ENCODE assay signal across 10 mouse cellular contexts in the genomic region with DNA sequence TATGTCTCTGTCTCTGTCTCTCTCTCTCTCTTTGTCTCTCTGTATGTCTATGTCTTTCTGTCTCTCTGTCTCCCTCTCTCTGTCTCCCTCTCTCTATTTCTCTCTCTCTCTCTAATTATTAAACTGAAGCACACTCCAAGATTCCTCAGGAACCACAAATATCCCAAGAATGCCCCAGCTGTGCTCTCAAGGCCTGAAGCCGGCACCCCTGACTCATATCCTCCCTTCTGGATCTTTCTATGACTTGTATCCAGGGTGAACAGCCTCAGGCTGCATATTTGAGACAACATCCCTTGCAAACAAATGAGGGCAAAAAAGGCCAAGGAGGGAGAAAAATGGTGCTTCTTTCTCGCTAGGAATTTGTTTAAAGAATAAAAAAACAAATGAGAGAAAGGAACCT. TPM values are rescaled to one million over a fixed set of nuclear protein-coding genes. Genes with fewer than 3 reads are reported as not detected.
DNase-seq lines count a peak whose midpoint lies in the region; ATAC-seq and TF ChIP-seq lines count a peak whose summit lies in the region.
"Had no signal": no experiment of that assay in that cellular context is flagged by ENCODE, and none has a peak within 500 bp of the region (broad histone marks: within the 10 kb centered on the region; RNA-seq: fewer than 3 reads in every experiment).

Gene Gm10974, plus strand, starts transcription at position 2 of the 400 bp plus-strand sequence.

- H3K27me3 ChIP-seq in heart, embryonic 10.5 days (ENCODE audit: insufficient read depth, poor library complexity, severe bottlenecking): no peaks in the 10 kb centered on the region
- no peaks in the 10 kb centered on the region for H3K27me3 ChIP-seq in embryonic facial prominence, embryonic 14.5 days (replicated peaks; ENCODE audit: control insufficient read depth, insufficient read depth, low read length)
- H3K27me3 ChIP-seq in lung, embryonic 14.5 days (ENCODE audit: insufficient read depth, low read length): no peaks in the 10 kb centered on the region
- no peaks in the 10 kb centered on the region for H3K27me3 ChIP-seq in hindbrain, postnatal 0 days (ENCODE audit: insufficient read depth, low read length)
- no peaks in the 10 kb centered on the region for H3K27me3 ChIP-seq in hindbrain, embryonic 10.5 days (ENCODE audit: insufficient read depth, poor library complexity, severe bottlenecking)
- H3K27me3 ChIP-seq: limb, embryonic 12.5 days had no signal

- peaks cover 7% of the 10 kb centered on the region; the same call in 1 of the 2 replicates for H3K36me3 ChIP-seq in heart, embryonic 10.5 days
- H3K36me3 ChIP-seq in embryonic facial prominence, embryonic 14.5 days (ENCODE audit: control insufficient read depth, insufficient read depth, low read length): 0 out of 2 replicates have a peak, but pooled peaks cover 3% of the 10 kb centered on the region
- H3K36me3 ChIP-seq in lung, embryonic 14.5 days (ENCODE audit: insufficient read depth): 0 out of 2 replicates have a peak, but pooled peaks cover 3% of the 10 kb centered on the region
- H3K36me3 ChIP-seq in hindbrain, postnatal 0 days (ENCODE audit: insufficient read depth, low read length): no peaks in the 10 kb centered on the region
- H3K36me3 ChIP-seq in hindbrain, embryonic 10.5 days: no peaks in the 10 kb centered on the region
- H3K36me3 ChIP-seq: limb, embryonic 12.5 days had no signal

- H3K27ac ChIP-seq in heart, embryonic 10.5 days: no peak within 1 kb of the TSS
- H3K27ac ChIP-seq in embryonic facial prominence, embryonic 14.5 days (replicated peaks; ENCODE audit: low read depth, low read length): no peak within 1 kb of the TSS
- no peak within 1 kb of the TSS for H3K27ac ChIP-seq in lung, embryonic 14.5 days (ENCODE audit: low read depth)
- H3K27ac ChIP-seq in hindbrain, postnatal 0 days: no peak within 1 kb of the TSS
- H3K27ac ChIP-seq in hindbrain, embryonic 10.5 days: no peak within 1 kb of the TSS
- H3K27ac ChIP-seq: limb, embryonic 12.5 days had no signal

- no peak within 1 kb of the TSS for H3K4me2 ChIP-seq in embryonic facial prominence, embryonic 14.5 days (ENCODE audit: low read depth, low read length)
- no peak within 1 kb of the TSS for H3K4me2 ChIP-seq in lung, embryonic 14.5 days
- H3K4me2 ChIP-seq in hindbrain, postnatal 0 days (ENCODE audit: low read depth, low read length): no peak within 1 kb of the TSS
- H3K4me2 ChIP-seq: limb, embryonic 12.5 days had no signal

- WGBS in heart, embryonic 10.5 days: 50% methylated on average over 2 of the region's 2 CpGs
- WGBS in embryonic facial prominence, embryonic 14.5 days: 30% methylated on average over 2 of the region's 2 CpGs
- WGBS in lung, embryonic 14.5 days: 22% methylated on average over 2 of the region's 2 CpGs
- WGBS in hindbrain, postnatal 0 days: 57% methylated on average over 2 of the region's 2 CpGs
- 64% methylated on average over 2 of the region's 2 CpGs for WGBS in hindbrain, embryonic 10.5 days

- H3K4me3 ChIP-seq in heart, embryonic 10.5 days: no peak within 1 kb of the TSS
- no peak within 1 kb of the TSS for H3K4me3 ChIP-seq in embryonic facial prominence, embryonic 14.5 days (ENCODE audit: low read depth, low read length)
- H3K4me3 ChIP-seq in lung, embryonic 14.5 days (ENCODE audit: low read depth, low read length): no peak within 1 kb of the TSS
- H3K4me3 ChIP-seq in hindbrain, postnatal 0 days (ENCODE audit: low read length): no peak within 1 kb of the TSS
- H3K4me3 ChIP-seq in hindbrain, embryonic 10.5 days: no peak within 1 kb of the TSS
- H3K4me3 ChIP-seq: limb, embryonic 12.5 days had no signal

- peaks cover 14% of the 10 kb centered on the region; the same call in 1 of the 2 replicates for H3K4me1 ChIP-seq in heart, embryonic 10.5 days
- peaks cover 13% of the 10 kb centered on the region; the same call in 1 of the 2 replicates for H3K4me1 ChIP-seq in embryonic facial prominence, embryonic 14.5 days (ENCODE audit: control insufficient read depth, insufficient read depth, low read length)
- no peaks in the 10 kb centered on the region for H3K4me1 ChIP-seq in lung, embryonic 14.5 days (ENCODE audit: insufficient read depth)
- no peaks in the 10 kb centered on the region for H3K4me1 ChIP-seq in hindbrain, postnatal 0 days (ENCODE audit: insufficient read depth, low read length)
- H3K4me1 ChIP-seq in hindbrain, embryonic 10.5 days (replicated peaks): no peaks in the 10 kb centered on the region

- TF ChIP-seq CTCF in lung, embryonic 14.5 days (IDR thresholded peaks at IDR 0.05; ENCODE audit: low read depth): no peak
- no peak for TF ChIP-seq CTCF in hindbrain, postnatal 0 days (IDR thresholded peaks at IDR 0.05; ENCODE audit: low read depth)

- peak; percentile 94 for DNase-seq in heart, adult 11 months
- no peak for DNase-seq in heart, embryonic 10.5 days (ENCODE audit: low spot score)
- DNase-seq in 3T3-L1 (ENCODE audit: low read depth, low spot score): peak; percentile 98
- DNase-seq in embryonic facial prominence, embryonic 14.5 days (ENCODE audit: low spot score): peak; percentile 81
- peak; percentile 64 for DNase-seq in lung, embryonic 14.5 days
- DNase-seq in hindbrain, postnatal 0 days (ENCODE audit: low spot score): no peak
- DNase-seq in urinary bladder, postnatal 10 days (ENCODE audit: low spot score): no peak
- DNase-seq in hindbrain, embryonic 10.5 days (ENCODE audit: low spot score): no peak

- no peaks in the 10 kb centered on the region; the same call in 1 of the 2 replicates for H3K9me3 ChIP-seq in heart, embryonic 10.5 days
- peaks cover 15% of the 10 kb centered on the region for H3K9me3 ChIP-seq in embryonic facial prominence, embryonic 14.5 days (ENCODE audit: control insufficient read depth, low read length)
- peaks cover 6% of the 10 kb centered on the region; the same call in 1 of the 2 replicates for H3K9me3 ChIP-seq in lung, embryonic 14.5 days (ENCODE audit: low read depth, low read length)
- H3K9me3 ChIP-seq in hindbrain, postnatal 0 days (ENCODE audit: low read length): 0 out of 2 replicates have a peak, but pooled peaks cover 2% of the 10 kb centered on the region
- H3K9me3 ChIP-seq in hindbrain, embryonic 10.5 days: peaks cover 14% of the 10 kb centered on the region

- no peak within 1 kb of the TSS for H3K9ac ChIP-seq in embryonic facial prominence, embryonic 14.5 days (ENCODE audit: low read depth, low read length)
- H3K9ac ChIP-seq in lung, embryonic 14.5 days: no peak within 1 kb of the TSS
- H3K9ac ChIP-seq in hindbrain, postnatal 0 days (replicated peaks; ENCODE audit: low read length): no peak within 1 kb of the TSS
- H3K9ac ChIP-seq: limb, embryonic 12.5 days had no signal

- no peak for ATAC-seq in embryonic facial prominence, embryonic 14.5 days (ENCODE audit: low read depth)
- ATAC-seq in lung, embryonic 14.5 days (ENCODE audit: insufficient read depth): peak; percentile 70
- no peak for ATAC-seq in hindbrain, postnatal 0 days

RNA-seq across cellular contexts. Expression of gene Gm10974, which starts in this region (rescaled TPM):
- not detected in 2 replicates for polyA plus RNA-seq in heart, embryonic 10.5 days (2016; fragmentation: Nextera tagmentation; extraction: Ambion mirVana)
- not detected in 2 replicates for polyA plus RNA-seq in embryonic facial prominence, embryonic 14.5 days (2014; fragmentation: Nextera tagmentation; extraction: Ambion mirVana)
- polyA plus RNA-seq in lung, embryonic 14.5 days (2014; fragmentation: Nextera tagmentation; extraction: Ambion mirVana): not detected in 2 replicates
- total RNA-seq in hindbrain, postnatal 0 days (2014; rRNA removed): not detected in 2 replicates
- not detected in 2 replicates for polyA plus RNA-seq in hindbrain, postnatal 0 days (2015; fragmentation: Nextera tagmentation; extraction: Ambion mirVana)
- polyA plus RNA-seq in hindbrain, embryonic 10.5 days (2016; fragmentation: Nextera tagmentation; extraction: Ambion mirVana): not detected in 2 replicates
- total RNA-seq: monocyte, adult 5-6 weeks had no signal
- polyA plus RNA-seq: limb, embryonic 12.5 days had no signal

Comparison
In these comparisons a context has a peak if more than half of its experiments do, and no peak if none do; other contexts are left out.
1. DNase-seq: peak in heart, adult 11 months (single experiment) and 3T3-L1 (single experiment); none in heart, embryonic 10.5 days (single experiment), hindbrain, postnatal 0 days (single experiment), urinary bladder, postnatal 10 days (single experiment) and hindbrain, embryonic 10.5 days (single experiment).
2. Peak in DNase-seq in embryonic facial prominence, embryonic 14.5 days; RNA of the gene not detected or under 1 TPM.
3. Peak in DNase-seq and ATAC-seq in lung, embryonic 14.5 days; RNA of the gene not detected or under 1 TPM.